Mouse (Mus musculus): ENCODE data around the gene Leprot. TPM values are rescaled to one million over a fixed set of nuclear protein-coding genes. Genes with fewer than 3 reads are reported as not detected.

Leprot gene
- 75.7 and 81.9 TPM in 2 replicates for polyA plus RNA-seq (2014; fragmentation: Nextera tagmentation; extraction: Ambion mirVana)

DNA sequence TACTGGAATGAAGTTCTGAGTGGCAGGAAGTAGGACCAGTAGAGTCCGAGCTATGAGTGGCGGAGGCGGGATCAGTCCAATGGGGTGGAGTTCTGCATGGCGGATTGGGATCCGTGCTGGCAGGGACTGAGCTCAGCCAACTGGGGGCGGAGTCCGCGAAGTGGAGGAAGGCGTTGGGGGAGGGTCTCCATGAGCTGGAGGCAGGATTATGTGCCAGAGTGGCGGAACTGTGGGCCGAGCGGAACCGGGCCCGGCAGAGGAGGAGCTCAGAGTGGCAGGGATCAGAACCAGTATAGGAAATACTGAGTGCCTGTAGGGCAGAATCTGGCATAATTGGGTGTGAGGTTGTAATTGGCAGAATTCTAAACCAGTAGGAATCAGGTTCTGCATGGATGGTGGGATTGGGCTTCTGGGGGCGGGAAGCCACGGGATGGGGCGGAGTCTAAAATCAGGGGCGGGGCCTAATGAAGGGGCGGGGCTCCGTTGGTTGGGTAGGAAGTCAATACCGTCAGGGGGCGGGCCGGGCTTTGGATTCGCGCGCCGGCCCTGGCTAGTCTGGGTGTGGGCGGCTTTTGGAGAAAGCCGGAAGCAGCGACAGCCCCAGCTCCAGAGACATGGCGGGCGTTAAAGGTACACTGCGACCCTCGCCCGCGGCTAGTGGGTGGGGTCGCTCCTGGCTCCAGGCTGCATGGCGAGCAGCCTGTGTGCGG is at the start of gene Leprot:
TSS of gene Leprot (plus strand) at position 523 of the 710 bp plus-strand sequence.
- H3K4me1 ChIP-seq (ENCODE audit: control insufficient read depth, insufficient read depth, low read length): peaks cover 7% of the 10 kb centered on the region
- peak within 1 kb of the TSS; percentile 92 for H3K27ac ChIP-seq (ENCODE audit: low read depth, low read length)
- H3K27me3 ChIP-seq (ENCODE audit: control insufficient read depth, insufficient read depth, low read length): no peaks in the 10 kb centered on the region
- peak; percentile 98 for ATAC-seq (replicated peaks; ENCODE audit: insufficient number of reproducible peaks, low FRiP score, low TSS enrichment)
- H3K9ac ChIP-seq (ENCODE audit: low read depth, low read length): peak within 1 kb of the TSS; percentile 98
- peak within 1 kb of the TSS; percentile 75 for H3K4me2 ChIP-seq
- under 1% methylated on average over 39 of the region's 39 CpGs for WGBS (ENCODE audit: insufficient replicate concordance)
- peak within 1 kb of the TSS; percentile 89 for H3K4me3 ChIP-seq (ENCODE audit: low read depth, low read length)
- H3K9me3 ChIP-seq (replicated peaks; ENCODE audit: control insufficient read depth, low read length): no peaks in the 10 kb centered on the region
- H3K36me3 ChIP-seq (ENCODE audit: control insufficient read depth, insufficient read depth, low read length): no peaks in the 10 kb centered on the region

DNA sequence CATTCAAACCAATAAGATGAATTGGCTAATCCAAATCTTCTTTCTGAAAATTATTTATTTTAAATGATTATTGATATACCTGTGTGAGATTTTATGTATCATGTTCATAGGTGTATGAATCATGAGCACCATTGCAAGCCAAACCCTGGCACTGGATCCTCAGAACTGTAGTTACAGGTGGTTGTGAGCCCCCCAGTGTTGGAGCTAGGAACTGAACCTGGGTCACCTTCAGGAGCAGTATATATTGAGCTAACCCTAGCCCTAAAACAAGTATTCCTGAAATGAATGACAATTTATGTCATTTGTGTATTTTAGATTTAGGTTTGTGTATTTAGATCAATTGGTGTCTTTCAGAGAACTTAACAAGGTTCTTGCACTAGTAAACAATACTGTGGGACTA is 45.8 kb upstream of the Leprot start:
- Histone ChIP-seq H3K36me3 (ENCODE audit: control insufficient read depth, insufficient read depth, low read length) (no peaks in the 10 kb centered on the region), H3K4me1 (ENCODE audit: control insufficient read depth, insufficient read depth, low read length) (no peaks in the 10 kb centered on the region), H3K27me3 (ENCODE audit: control insufficient read depth, insufficient read depth, low read length) (no peaks in the 10 kb centered on the region), H3K4me2 (no peak overlapping the region), H3K9me3 (replicated peaks; ENCODE audit: control insufficient read depth, low read length) (no peaks in the 10 kb centered on the region), H3K4me3 (ENCODE audit: low read depth, low read length) (no peak overlapping the region), H3K27ac (ENCODE audit: low read depth, low read length) (no peak overlapping the region), H3K9ac (ENCODE audit: low read depth, low read length) (no peak overlapping the region)
- ATAC-seq (replicated peaks; ENCODE audit: insufficient number of reproducible peaks, low FRiP score, low TSS enrichment): no peak

DNA sequence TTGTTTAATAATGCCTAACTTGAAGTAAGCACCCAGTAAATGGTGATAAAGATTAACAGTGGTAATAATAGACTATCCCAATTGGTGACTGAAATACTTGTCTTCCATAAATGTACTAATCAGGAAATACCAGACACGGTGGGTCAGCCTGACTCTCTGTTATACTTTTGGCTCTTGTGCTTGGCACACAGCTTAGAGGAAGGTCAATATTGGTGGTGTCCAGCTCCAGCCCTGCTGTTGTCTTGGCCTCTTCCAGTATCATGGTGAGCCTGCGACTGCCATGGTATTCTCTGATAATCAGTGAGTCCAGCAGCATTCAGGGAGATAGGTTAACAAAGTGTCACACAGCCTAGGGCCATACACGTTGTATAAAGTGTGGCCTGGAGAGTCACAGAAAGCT is 43.9 kb upstream of the Leprot start:
- no peak overlapping the region for H3K4me2 ChIP-seq
- no peak overlapping the region for H3K4me3 ChIP-seq (ENCODE audit: low read depth, low read length)
- no peak overlapping the region for H3K27ac ChIP-seq (ENCODE audit: low read depth, low read length)
- H3K9me3 ChIP-seq (replicated peaks; ENCODE audit: control insufficient read depth, low read length): no peaks in the 10 kb centered on the region
- no peak for ATAC-seq (replicated peaks; ENCODE audit: insufficient number of reproducible peaks, low FRiP score, low TSS enrichment)
- H3K9ac ChIP-seq (ENCODE audit: low read depth, low read length): no peak overlapping the region
- no peaks in the 10 kb centered on the region for H3K36me3 ChIP-seq (ENCODE audit: control insufficient read depth, insufficient read depth, low read length)
- no peaks in the 10 kb centered on the region for H3K27me3 ChIP-seq (ENCODE audit: control insufficient read depth, insufficient read depth, low read length)
- WGBS (ENCODE audit: insufficient replicate concordance): 65% methylated on average over 3 of the region's 3 CpGs
- no peaks in the 10 kb centered on the region for H3K4me1 ChIP-seq (ENCODE audit: control insufficient read depth, insufficient read depth, low read length)

DNA sequence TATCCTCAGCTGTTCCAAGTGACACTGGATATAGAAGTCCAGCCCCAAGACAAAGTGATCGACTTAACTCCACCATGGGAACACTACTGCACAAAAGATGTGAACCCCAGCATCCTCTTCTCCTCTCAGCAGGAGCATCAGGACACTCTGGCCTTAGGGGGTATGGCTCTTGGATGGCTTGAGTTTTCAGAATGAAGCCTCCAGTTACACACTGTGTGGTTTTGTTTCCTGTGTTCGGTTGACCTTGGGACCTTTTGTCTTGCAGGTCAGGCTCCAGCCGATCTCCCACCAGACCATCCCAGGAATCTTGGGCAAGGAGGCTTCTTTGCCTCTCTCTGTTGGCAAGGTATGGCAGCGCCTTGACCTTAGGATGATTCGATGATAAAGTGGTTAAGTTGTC is 31.0 kb upstream of the Leprot start:
- Histone ChIP-seq H3K27me3 (ENCODE audit: control insufficient read depth, insufficient read depth, low read length) (no peaks in the 10 kb centered on the region), H3K27ac (ENCODE audit: low read depth, low read length) (no peak overlapping the region), H3K4me3 (ENCODE audit: low read depth, low read length) (no peak overlapping the region), H3K36me3 (ENCODE audit: control insufficient read depth, insufficient read depth, low read length) (no peaks in the 10 kb centered on the region), H3K4me1 (ENCODE audit: control insufficient read depth, insufficient read depth, low read length) (no peaks in the 10 kb centered on the region), H3K4me2 (no peak overlapping the region), H3K9ac (ENCODE audit: low read depth, low read length) (no peak overlapping the region), H3K9me3 (replicated peaks; ENCODE audit: control insufficient read depth, low read length) (no peaks in the 10 kb centered on the region)
- ATAC-seq (replicated peaks; ENCODE audit: insufficient number of reproducible peaks, low FRiP score, low TSS enrichment): no peak
- 77% methylated on average over 5 of the region's 5 CpGs for WGBS (ENCODE audit: insufficient replicate concordance)

DNA sequence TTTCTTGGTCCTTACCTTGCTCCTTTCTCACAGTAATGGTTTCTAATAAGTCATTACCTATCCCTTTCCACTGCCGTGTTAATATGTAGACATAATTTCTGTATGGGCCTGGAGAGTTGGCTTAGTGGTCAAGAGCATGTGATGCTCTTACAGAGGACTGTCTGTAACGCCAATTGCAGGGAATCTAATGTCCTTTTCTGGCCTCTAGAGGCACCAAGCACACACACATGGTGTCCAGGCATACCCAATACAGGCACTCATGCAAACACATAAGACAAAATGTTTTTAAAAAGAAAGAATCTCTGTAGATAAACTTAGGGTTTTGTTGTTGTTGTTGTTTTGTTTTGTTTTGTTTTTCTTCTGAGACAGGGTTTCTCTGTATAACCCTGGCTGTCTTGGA is 29.8 kb upstream of the Leprot start:
- H3K9ac ChIP-seq (ENCODE audit: low read depth, low read length): no peak overlapping the region
- ATAC-seq (replicated peaks; ENCODE audit: insufficient number of reproducible peaks, low FRiP score, low TSS enrichment): no peak

DNA sequence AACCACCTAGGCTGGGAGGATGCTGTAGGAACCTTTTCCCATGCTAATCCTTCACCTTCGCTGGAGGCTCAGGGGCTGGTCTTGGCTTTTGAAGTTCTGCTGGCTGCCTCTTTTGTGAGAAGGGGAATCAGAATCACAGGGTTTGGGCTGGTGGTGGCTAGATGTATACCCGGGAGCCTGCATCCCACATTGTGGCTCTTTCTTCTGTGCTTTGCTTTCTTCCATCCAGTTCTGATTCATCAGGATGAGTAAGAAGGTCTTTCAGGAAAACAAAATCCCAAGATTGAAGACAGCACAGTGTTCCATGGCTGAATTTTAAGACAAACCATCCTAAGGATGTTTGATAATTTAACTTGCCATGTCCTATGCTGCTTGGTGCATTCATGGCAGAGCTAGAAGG is 27.3 kb upstream of the Leprot start:
- Histone ChIP-seq H3K27me3 (ENCODE audit: control insufficient read depth, insufficient read depth, low read length) (no peaks in the 10 kb centered on the region), H3K4me1 (ENCODE audit: control insufficient read depth, insufficient read depth, low read length) (no peaks in the 10 kb centered on the region), H3K27ac (ENCODE audit: low read depth, low read length) (no peak overlapping the region), H3K4me3 (ENCODE audit: low read depth, low read length) (no peak overlapping the region), H3K4me2 (no peak overlapping the region), H3K36me3 (ENCODE audit: control insufficient read depth, insufficient read depth, low read length) (no peaks in the 10 kb centered on the region), H3K9me3 (replicated peaks; ENCODE audit: control insufficient read depth, low read length) (no peaks in the 10 kb centered on the region), H3K9ac (ENCODE audit: low read depth, low read length) (no peak overlapping the region)
- 52% methylated on average over 2 of the region's 2 CpGs for WGBS (ENCODE audit: insufficient replicate concordance)
- no peak for ATAC-seq (replicated peaks; ENCODE audit: insufficient number of reproducible peaks, low FRiP score, low TSS enrichment)

More for the DNA sequence above, 29.8 kb upstream of the Leprot start:
- Histone ChIP-seq H3K4me3 (ENCODE audit: low read depth, low read length) (no peak overlapping the region), H3K4me1 (ENCODE audit: control insufficient read depth, insufficient read depth, low read length) (no peaks in the 10 kb centered on the region), H3K4me2 (no peak overlapping the region), H3K27ac (ENCODE audit: low read depth, low read length) (no peak overlapping the region), H3K9me3 (replicated peaks; ENCODE audit: control insufficient read depth, low read length) (no peaks in the 10 kb centered on the region), H3K27me3 (ENCODE audit: control insufficient read depth, insufficient read depth, low read length) (no peaks in the 10 kb centered on the region), H3K36me3 (ENCODE audit: control insufficient read depth, insufficient read depth, low read length) (no peaks in the 10 kb centered on the region)
- WGBS (ENCODE audit: insufficient replicate concordance): 61% methylated on average over 2 of the region's 2 CpGs

DNA sequence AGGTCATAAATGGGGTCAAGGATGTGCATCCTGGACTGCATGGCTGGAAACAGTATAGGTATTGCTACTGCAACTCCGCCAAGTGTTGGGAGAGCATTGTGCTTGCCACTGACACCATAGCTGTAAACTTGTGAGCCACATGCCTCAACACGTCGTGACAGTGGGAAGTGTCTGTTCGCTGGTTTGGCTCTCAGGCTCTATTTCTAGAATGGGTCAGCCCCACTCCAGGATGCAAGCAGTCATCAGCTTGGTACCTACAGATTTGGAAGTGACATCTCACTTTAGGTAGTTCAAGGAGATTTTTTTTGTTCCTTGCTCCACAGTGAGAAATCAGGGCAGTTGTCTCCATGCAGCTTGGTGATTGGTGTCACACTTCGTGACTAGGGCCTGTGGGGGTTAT is 26.3 kb upstream of the Leprot start:
- Histone ChIP-seq H3K4me3 (ENCODE audit: low read depth, low read length) (no peak overlapping the region), H3K9ac (ENCODE audit: low read depth, low read length) (no peak overlapping the region), H3K4me1 (ENCODE audit: control insufficient read depth, insufficient read depth, low read length) (no peaks in the 10 kb centered on the region), H3K36me3 (ENCODE audit: control insufficient read depth, insufficient read depth, low read length) (no peaks in the 10 kb centered on the region), H3K27ac (ENCODE audit: low read depth, low read length) (no peak overlapping the region), H3K9me3 (replicated peaks; ENCODE audit: control insufficient read depth, low read length) (no peaks in the 10 kb centered on the region), H3K27me3 (ENCODE audit: control insufficient read depth, insufficient read depth, low read length) (no peaks in the 10 kb centered on the region), H3K4me2 (no peak overlapping the region)
- 70% methylated on average over 5 of the region's 5 CpGs for WGBS (ENCODE audit: insufficient replicate concordance)
- ATAC-seq (replicated peaks; ENCODE audit: insufficient number of reproducible peaks, low FRiP score, low TSS enrichment): no peak

DNA sequence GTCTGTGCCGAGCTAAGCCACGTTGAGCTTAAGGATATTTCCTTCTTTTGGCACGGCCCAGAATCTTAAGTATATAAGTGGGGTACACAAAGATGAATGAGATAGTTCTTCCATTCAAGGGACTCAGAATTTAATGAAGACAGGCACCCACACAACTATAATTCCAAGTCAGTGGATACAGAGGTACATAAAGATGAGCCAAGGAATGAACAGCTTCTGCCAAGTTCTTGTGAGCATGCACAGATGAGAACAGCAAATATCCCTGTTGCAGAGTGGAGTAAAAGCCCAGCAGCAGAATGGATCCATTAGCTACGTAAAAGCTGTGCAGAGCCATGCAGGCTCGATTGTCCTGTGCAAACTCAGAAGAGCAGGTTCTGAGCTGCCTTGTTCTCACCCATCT is 22.2 kb upstream of the Leprot start:
- 78% methylated on average over 5 of the region's 5 CpGs for WGBS (ENCODE audit: insufficient replicate concordance)

DNA sequence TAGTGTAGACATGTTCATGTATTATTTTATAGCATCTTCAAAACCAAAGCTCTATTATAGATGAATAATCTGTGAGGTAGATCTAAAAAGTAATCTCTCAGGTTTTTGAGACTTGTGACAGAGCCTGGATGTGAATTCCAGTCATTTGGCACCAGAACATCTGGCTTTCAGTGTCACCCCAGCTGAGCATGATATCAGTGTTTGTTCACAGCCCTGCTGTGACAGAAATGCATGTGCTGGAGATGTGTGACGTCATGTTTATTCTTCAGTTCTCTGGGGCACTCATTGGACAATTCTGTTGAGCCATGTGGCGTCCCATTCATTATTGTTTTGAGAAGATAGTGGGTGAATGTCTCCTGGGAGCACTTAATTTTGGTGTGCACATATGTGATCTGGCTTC is 11.9 kb upstream of the Leprot start:
- H3K4me2 ChIP-seq: no peak overlapping the region
- no peak overlapping the region for H3K9ac ChIP-seq (ENCODE audit: low read depth, low read length)
- no peaks in the 10 kb centered on the region for H3K27me3 ChIP-seq (ENCODE audit: control insufficient read depth, insufficient read depth, low read length)
- ATAC-seq (replicated peaks; ENCODE audit: insufficient number of reproducible peaks, low FRiP score, low TSS enrichment): no peak
- no peak overlapping the region for H3K4me3 ChIP-seq (ENCODE audit: low read depth, low read length)
- no peak overlapping the region for H3K27ac ChIP-seq (ENCODE audit: low read depth, low read length)
- H3K9me3 ChIP-seq (replicated peaks; ENCODE audit: control insufficient read depth, low read length): no peaks in the 10 kb centered on the region
- H3K36me3 ChIP-seq (ENCODE audit: control insufficient read depth, insufficient read depth, low read length): no peaks in the 10 kb centered on the region
- H3K4me1 ChIP-seq (ENCODE audit: control insufficient read depth, insufficient read depth, low read length): no peaks in the 10 kb centered on the region
- WGBS (ENCODE audit: insufficient replicate concordance): 42% methylated on average over 2 of the region's 2 CpGs

More for the DNA sequence above, 22.2 kb upstream of the Leprot start:
- Histone ChIP-seq H3K27me3 (ENCODE audit: control insufficient read depth, insufficient read depth, low read length) (no peaks in the 10 kb centered on the region), H3K4me2 (no peak overlapping the region), H3K4me3 (ENCODE audit: low read depth, low read length) (no peak overlapping the region), H3K27ac (ENCODE audit: low read depth, low read length) (no peak overlapping the region), H3K9ac (ENCODE audit: low read depth, low read length) (no peak overlapping the region), H3K9me3 (replicated peaks; ENCODE audit: control insufficient read depth, low read length) (no peaks in the 10 kb centered on the region), H3K36me3 (ENCODE audit: control insufficient read depth, insufficient read depth, low read length) (no peaks in the 10 kb centered on the region), H3K4me1 (ENCODE audit: control insufficient read depth, insufficient read depth, low read length) (no peaks in the 10 kb centered on the region)
- no peak for ATAC-seq (replicated peaks; ENCODE audit: insufficient number of reproducible peaks, low FRiP score, low TSS enrichment)
